Mouse (Mus musculus): ENCODE data around the gene Dstn. TPM values are rescaled to one million over a fixed set of nuclear protein-coding genes. Genes with fewer than 3 reads are reported as not detected.
A peak's percentile ranks its signal among the peaks of the same experiment; 100 is the strongest.

Dstn gene
- polyA plus RNA-seq (2012; ENCODE audit: insufficient read depth, insufficient read length, missing spikeins): 177 and 179 TPM in 2 replicates

DNA sequence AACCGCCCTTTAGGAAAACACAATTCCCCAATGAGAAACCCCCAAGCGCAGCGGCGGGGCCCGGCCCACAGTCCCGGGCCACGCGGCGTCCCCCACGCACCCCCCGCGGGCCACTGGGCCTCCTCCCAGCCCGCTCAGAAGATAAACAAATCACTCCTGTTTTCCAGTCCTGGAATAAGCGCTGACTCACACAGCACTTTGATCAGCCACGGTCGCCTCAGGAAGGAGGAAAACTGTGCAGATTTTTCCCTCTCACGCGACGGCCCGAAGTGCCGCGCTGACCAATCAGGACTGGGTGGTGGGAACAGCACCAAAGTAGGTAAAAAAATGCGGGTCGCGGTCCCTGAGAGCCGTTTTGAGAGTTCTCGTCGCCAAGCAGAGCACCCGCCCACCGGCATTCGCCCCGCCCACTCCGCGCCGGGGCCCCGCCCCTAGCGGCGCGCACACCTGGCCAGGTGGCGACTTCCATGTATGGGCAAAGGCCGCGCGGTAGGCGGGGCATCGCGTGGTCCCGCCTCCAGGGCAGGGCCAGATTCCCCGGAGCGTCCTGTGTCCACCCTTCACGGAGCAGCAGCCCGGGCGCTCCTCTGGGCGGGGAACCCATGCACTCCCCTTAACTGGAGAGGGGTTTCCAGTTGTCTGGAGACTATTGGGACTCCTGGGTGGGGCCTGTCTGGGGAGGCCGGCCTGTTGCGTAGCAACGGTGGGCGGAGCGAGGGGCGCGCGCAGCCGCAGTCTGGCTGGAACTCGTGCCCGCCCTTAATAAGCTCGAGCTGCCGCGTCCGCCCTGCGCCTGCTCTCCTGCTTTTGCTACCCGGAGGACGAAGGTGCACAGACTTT lies at the start of gene Dstn:
Gene Dstn, plus strand, starts transcription at position 561 of the 840 bp plus-strand sequence.
- Histone ChIP-seq H3K4me1 (ENCODE audit: control insufficient read depth, insufficient read depth, low read length) (peaks cover 16% of the 10 kb centered on the region), H3K4me3 (ENCODE audit: insufficient read depth, low read length) (peak within 1 kb of the TSS; percentile 91), H3K27ac (ENCODE audit: insufficient read depth, low read depth, low read length) (peak within 1 kb of the TSS; percentile 87)
- TF ChIP-seq POLR2A (IDR thresholded peaks at IDR 0.05; ENCODE audit: borderline replicate concordance, low read depth, low read length) (no peak; the same call in 1 of the 2 replicates), CTCF (IDR thresholded peaks at IDR 0.05; ENCODE audit: low read depth, low read length) (no peak)

DNA sequence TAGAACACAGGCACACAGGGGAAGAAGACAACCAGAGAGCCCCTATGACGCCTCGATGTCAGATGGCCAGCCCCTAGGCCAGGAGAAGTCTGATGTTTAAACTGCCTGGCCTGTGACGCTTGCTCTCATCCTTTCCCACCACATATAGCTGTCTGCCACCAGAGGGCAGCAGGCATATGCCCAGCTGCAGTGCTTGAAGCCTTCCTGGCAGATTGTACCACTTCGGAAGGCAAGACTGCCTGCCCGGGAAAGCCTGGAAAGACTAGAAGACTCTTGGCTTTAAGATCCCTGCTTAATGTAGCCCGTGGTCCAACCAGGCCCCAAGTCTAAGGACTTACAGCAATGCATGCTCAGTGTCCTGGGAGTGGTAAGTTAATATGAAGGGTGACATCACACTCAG lies 47.8 kb upstream of the Dstn start:
- no peak for TF ChIP-seq POLR2A (IDR thresholded peaks at IDR 0.05; ENCODE audit: borderline replicate concordance, low read depth, low read length)
- peak; percentile 97 for TF ChIP-seq CTCF (IDR thresholded peaks at IDR 0.05; ENCODE audit: low read depth, low read length)
- Histone ChIP-seq H3K4me1 (ENCODE audit: control insufficient read depth, insufficient read depth, low read length) (no peaks in the 10 kb centered on the region), H3K27ac (ENCODE audit: insufficient read depth, low read depth, low read length) (no peak overlapping the region), H3K4me3 (ENCODE audit: insufficient read depth, low read length) (0 out of 2 replicates have a peak overlapping the region, but pooled peaks have one; percentile 10)

DNA sequence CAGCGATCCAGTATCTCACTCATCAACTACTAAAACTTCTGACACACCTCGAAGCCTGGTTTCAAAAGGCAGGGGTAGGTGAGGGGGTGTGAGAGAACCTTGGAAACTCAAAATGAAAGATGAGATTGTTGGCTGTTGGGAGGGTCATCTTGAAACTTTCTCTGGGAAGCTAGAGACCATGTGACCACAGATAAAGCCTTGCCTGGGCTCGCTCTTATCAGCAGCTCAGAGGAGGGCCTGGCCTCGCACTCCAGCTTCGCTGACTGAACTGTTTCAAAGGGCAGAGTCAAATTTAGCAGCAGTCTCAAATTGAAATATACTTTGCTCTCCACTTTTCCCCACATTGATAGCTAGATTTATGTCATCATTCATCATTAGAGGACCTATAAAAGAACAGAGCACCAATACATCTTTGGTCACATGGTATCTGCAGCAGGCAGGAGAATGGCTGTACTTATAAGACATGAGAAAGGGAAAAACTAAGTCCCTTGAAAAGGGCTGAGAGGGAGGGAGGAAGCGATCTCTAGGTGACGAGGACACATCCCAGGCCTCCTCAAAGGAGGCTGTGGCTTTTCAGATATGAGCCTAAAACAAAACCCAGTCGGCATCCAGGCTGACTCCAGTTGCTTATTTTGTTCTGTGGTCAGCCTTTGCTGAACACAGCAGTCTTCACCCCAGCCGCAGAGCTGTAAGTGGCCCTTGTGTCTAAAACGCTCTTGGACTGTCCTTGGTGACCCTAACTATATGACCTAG lies 44.0 kb upstream of the Dstn start:
- Histone ChIP-seq H3K27ac (ENCODE audit: insufficient read depth, low read depth, low read length) (no peak overlapping the region), H3K4me3 (ENCODE audit: insufficient read depth, low read length) (no peak overlapping the region), H3K4me1 (ENCODE audit: control insufficient read depth, insufficient read depth, low read length) (peaks cover 4% of the 10 kb centered on the region)
- no peak for TF ChIP-seq POLR2A (IDR thresholded peaks at IDR 0.05; ENCODE audit: borderline replicate concordance, low read depth, low read length)
- no peak for TF ChIP-seq CTCF (IDR thresholded peaks at IDR 0.05; ENCODE audit: low read depth, low read length)

DNA sequence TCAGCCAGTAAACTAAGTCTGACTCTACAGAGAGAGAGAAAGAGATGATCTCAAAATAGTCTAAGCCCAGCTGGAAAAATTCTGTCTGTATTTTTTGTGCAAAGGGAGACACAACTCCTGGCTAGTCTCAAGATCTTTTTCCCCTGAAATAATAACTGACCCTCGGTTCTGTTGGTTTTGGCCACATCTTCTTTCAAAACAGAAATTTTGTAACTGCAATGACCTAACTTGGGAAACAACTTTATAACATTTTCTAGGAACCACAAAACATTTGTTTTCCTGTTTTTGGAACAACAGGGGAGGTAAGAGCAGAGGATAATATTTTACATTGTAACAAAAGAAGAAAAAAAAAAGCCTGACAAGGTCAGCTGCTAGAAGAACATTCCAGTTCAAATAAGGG lies 39.1 kb upstream of the Dstn start:
- TF ChIP-seq CTCF (IDR thresholded peaks at IDR 0.05; ENCODE audit: low read depth, low read length) (no peak), POLR2A (IDR thresholded peaks at IDR 0.05; ENCODE audit: borderline replicate concordance, low read depth, low read length) (no peak)
- Histone ChIP-seq H3K4me1 (ENCODE audit: control insufficient read depth, insufficient read depth, low read length) (peaks cover 13% of the 10 kb centered on the region), H3K4me3 (ENCODE audit: insufficient read depth, low read length) (no peak overlapping the region), H3K27ac (ENCODE audit: insufficient read depth, low read depth, low read length) (no peak overlapping the region)

DNA sequence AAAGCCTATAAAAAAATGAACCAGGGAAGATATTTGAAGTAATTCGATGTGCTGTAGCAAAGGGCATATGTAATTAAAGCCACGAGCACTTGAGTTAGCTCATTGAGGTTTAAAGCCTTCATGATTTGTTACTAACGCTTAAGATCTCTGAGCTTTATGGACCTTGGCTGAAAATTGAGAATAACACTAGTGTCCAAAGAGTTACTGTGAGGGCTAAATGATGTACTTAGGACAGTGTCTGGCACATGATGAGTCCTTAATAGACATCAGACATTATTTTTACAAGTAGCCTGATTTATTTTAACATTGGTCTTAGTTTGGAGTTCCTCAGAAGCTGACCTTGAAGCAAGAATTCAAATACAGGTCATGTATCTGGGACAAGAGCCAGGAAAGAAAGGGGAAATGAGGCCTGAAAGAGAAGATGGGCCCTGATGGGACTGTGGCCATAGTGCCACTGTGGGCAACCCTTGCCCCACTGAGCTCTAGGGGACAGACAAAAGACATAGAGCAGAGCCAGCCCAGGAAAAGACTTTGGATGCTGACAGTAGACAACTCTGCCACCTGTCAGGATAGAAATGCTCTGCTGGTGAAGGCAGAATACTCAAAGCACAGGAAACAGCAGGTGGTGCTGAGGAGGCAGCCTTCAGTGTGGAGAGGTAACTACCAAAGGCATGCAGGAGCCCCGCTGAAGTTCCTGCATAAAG lies 38.0 kb upstream of the Dstn start:
- H3K4me1 ChIP-seq (ENCODE audit: control insufficient read depth, insufficient read depth, low read length): peaks cover 13% of the 10 kb centered on the region
- no peak for TF ChIP-seq CTCF (IDR thresholded peaks at IDR 0.05; ENCODE audit: low read depth, low read length)
- TF ChIP-seq POLR2A (IDR thresholded peaks at IDR 0.05; ENCODE audit: borderline replicate concordance, low read depth, low read length): no peak
- H3K27ac ChIP-seq (ENCODE audit: insufficient read depth, low read depth, low read length): no peak overlapping the region
- H3K4me3 ChIP-seq (ENCODE audit: insufficient read depth, low read length): no peak overlapping the region

DNA sequence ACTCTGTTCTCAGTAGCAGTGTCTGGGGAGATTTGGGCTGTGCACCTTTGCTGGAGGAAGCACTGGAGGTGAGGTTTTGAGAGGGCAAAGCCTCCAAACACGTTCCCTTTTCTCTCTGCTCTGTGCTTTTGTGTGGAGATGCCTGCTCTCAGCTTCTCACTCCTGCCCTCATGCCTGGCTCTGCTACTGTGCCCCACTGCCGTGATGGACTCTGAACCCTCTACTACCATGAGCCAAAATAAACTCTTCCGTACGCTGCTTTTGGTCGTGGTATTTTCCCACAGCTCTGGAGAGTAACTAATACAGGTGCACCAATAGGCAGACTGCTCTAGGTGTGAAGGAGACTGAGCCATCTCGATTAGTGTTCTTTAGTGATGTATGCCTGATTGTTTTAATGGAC lies 35.8 kb upstream of the Dstn start:
- no peak overlapping the region for H3K27ac ChIP-seq (ENCODE audit: insufficient read depth, low read depth, low read length)
- no peak overlapping the region for H3K4me3 ChIP-seq (ENCODE audit: insufficient read depth, low read length)
- H3K4me1 ChIP-seq (ENCODE audit: control insufficient read depth, insufficient read depth, low read length): peaks cover 13% of the 10 kb centered on the region
- TF ChIP-seq POLR2A (IDR thresholded peaks at IDR 0.05; ENCODE audit: borderline replicate concordance, low read depth, low read length): no peak
- TF ChIP-seq CTCF (IDR thresholded peaks at IDR 0.05; ENCODE audit: low read depth, low read length): no peak

DNA sequence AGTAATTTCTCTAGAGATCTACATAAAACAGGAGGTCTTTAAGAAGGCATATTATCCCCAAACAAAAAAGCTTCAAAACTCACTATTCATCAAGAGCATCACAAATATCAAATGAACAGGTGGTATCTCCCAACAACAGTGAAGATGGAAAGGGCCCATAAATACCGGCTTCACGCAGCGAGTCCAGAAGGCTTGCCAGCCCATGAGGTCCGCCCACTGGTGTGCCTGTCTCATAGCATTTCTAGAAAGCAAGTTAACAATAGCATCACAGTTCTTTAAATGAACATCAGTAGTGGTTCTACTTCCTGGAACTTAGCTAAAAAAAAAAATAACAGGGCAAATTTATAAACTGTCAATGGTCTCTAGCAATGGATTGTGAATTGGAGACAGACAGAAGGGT lies 33.1 kb upstream of the Dstn start:
- no peak for TF ChIP-seq CTCF (IDR thresholded peaks at IDR 0.05; ENCODE audit: low read depth, low read length)
- TF ChIP-seq POLR2A (IDR thresholded peaks at IDR 0.05; ENCODE audit: borderline replicate concordance, low read depth, low read length): no peak
- H3K4me3 ChIP-seq (ENCODE audit: insufficient read depth, low read length): no peak overlapping the region
- H3K27ac ChIP-seq (ENCODE audit: insufficient read depth, low read depth, low read length): no peak overlapping the region
- H3K4me1 ChIP-seq (ENCODE audit: control insufficient read depth, insufficient read depth, low read length): peaks cover 3% of the 10 kb centered on the region

DNA sequence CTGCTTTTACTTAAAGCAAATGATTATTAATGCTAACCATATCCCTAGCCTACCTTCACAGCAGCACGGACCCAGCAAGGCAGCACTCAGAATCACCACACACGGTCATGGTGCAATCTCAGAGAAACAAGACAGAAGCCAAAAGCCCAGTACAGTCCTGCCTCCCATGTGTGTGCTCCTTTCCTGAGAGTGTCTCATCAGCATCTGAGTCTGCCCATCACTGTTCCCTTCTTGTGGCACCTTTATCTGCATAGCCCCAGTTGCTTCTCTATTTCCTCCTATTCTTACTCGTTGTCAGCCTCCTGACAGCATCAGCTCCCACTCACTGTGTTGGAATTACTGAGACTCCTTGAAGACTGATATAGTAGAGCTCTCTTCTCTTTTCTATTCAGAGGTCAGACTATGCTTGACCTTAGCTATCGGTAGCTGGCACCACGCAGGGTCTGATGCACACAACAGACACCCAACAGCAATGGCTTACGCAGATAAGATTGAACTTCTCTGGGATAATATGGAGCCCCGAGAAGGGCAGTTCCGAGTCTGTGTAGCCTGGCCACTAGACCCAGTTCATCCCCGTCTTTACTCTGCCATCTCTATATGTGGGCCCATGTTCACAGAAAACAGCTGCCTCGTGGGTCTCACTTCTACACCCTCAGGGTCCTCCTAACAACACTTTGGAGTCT lies 32.4 kb upstream of the Dstn start:
- H3K4me3 ChIP-seq (ENCODE audit: insufficient read depth, low read length): no peak overlapping the region
- TF ChIP-seq POLR2A (IDR thresholded peaks at IDR 0.05; ENCODE audit: borderline replicate concordance, low read depth, low read length) (no peak), CTCF (IDR thresholded peaks at IDR 0.05; ENCODE audit: low read depth, low read length) (no peak)
- H3K4me1 ChIP-seq (ENCODE audit: control insufficient read depth, insufficient read depth, low read length): no peaks in the 10 kb centered on the region
- no peak overlapping the region for H3K27ac ChIP-seq (ENCODE audit: insufficient read depth, low read depth, low read length)

Measured in bone marrow macrophage, adult 2 months (primary cell).